Mouse (Mus musculus): ENCODE data around the gene Olfr666. TPM values are rescaled to one million over a fixed set of nuclear protein-coding genes. Genes with fewer than 3 reads are reported as not detected.
"Not testable (repeated sequence)": the region's sequence is repeated elsewhere in the genome, so short reads cannot be mapped to it uniquely, and the experiment has no call there.

Gene Olfr666
- not detected for total RNA-seq (2021)

GRCm38 (mm10) chr7:104895852-104896251 is at the start of gene Olfr666:
TSS of gene Olfr666 (minus strand) at chr7:104895952.
- DNase-seq: no peak

- no peak for DNase-seq
These were observed 38.2 kb upstream of the Olfr666 start, which contains the start of gene Olfr669 for GRCm38 (mm10) chr7:104933940-104934339. TSS of gene Olfr669 (plus strand) at chr7:104934240.

- no peak for DNase-seq
These were observed 32.2 kb upstream of the Olfr666 start, which contains the start of gene Olfr668 for GRCm38 (mm10) chr7:104927957-104928356. TSS of gene Olfr668 (minus strand) at chr7:104928057.

GRCm38 (mm10) chr7:104921382-104921781 is 25.6 kb upstream of the Olfr666 start, which contains the start of gene Olfr667:
TSS of gene Olfr667 (minus strand) at chr7:104921482.
- no peak for DNase-seq

GRCm38 (mm10) chr7:104877731-104878130 is 18.0 kb downstream of the Olfr666 start, which contains the start of gene Olfr665:
TSS of gene Olfr665 (plus strand) at chr7:104878031.
- no peak for DNase-seq

GRCm38 (mm10) chr7:104861381-104861780 is 34.4 kb downstream of the Olfr666 start:
- DNase-seq: no peak

- no peak for DNase-seq
These were observed 38.1 kb downstream of the Olfr666 start for GRCm38 (mm10) chr7:104857683-104858082.

- not testable (repeated sequence) for DNase-seq
These were observed 39.0 kb downstream of the Olfr666 start, which contains the start of gene Usp17la for GRCm38 (mm10) chr7:104856709-104857108. TSS of gene Usp17la (plus strand) at chr7:104857009.

- DNase-seq: no peak
These were observed 40.5 kb downstream of the Olfr666 start for GRCm38 (mm10) chr7:104855248-104855750.

GRCm38 (mm10) chr7:104851546-104851945 is 44.2 kb downstream of the Olfr666 start:
- not testable (repeated sequence) for DNase-seq

- no peak for DNase-seq
These were observed 51.9 kb downstream of the Olfr666 start for GRCm38 (mm10) chr7:104843731-104844287.

- no peak for DNase-seq
These were observed 53.2 kb downstream of the Olfr666 start, which contains the start of gene Usp17lb for GRCm38 (mm10) chr7:104842503-104842902. TSS of gene Usp17lb (minus strand) at chr7:104842603.

Other genes starting within 250 kb of the Olfr666 start
- gene Olfr658, start 248.6 kb downstream of the Olfr666 start, total RNA-seq (2021): not detected
- gene Olfr659, start 229.2 kb downstream of the Olfr666 start, total RNA-seq (2021): not detected
- gene Olfr661, start 209.5 kb downstream of the Olfr666 start, total RNA-seq (2021): not detected
- not detected for gene Usp17le, start 118.5 kb downstream of the Olfr666 start, total RNA-seq (2021)
- not detected for gene Usp17lb, start 53.3 kb downstream of the Olfr666 start, total RNA-seq (2021)
- not detected for gene Usp17la, start 38.9 kb downstream of the Olfr666 start, total RNA-seq (2021)
- not detected for gene Olfr665, start 17.9 kb downstream of the Olfr666 start, total RNA-seq (2021)
- not detected for gene Olfr667, start 25.5 kb upstream of the Olfr666 start, total RNA-seq (2021)
- not detected for gene Olfr668, start 32.1 kb upstream of the Olfr666 start, total RNA-seq (2021)
- not detected for gene Olfr669, start 38.3 kb upstream of the Olfr666 start, total RNA-seq (2021)
- not detected for gene Olfr670, start 66.7 kb upstream of the Olfr666 start, total RNA-seq (2021)
- not detected for gene Olfr671, start 83.2 kb upstream of the Olfr666 start, total RNA-seq (2021)
- gene Olfr672, start 106.1 kb upstream of the Olfr666 start, total RNA-seq (2021): not detected
- not detected for gene Olfr675, start 132.5 kb upstream of the Olfr666 start, total RNA-seq (2021)
- gene Olfr676, start 136.7 kb upstream of the Olfr666 start, total RNA-seq (2021): not detected
- not detected for gene Olfr677, start 155.4 kb upstream of the Olfr666 start, total RNA-seq (2021)
- not detected for gene Olfr678, start 168.5 kb upstream of the Olfr666 start, total RNA-seq (2021)
- not detected for gene Olfr679, start 185.3 kb upstream of the Olfr666 start, total RNA-seq (2021)
- not detected for gene Olfr680-ps1, start 196.9 kb upstream of the Olfr666 start, total RNA-seq (2021)
- not detected for gene Olfr681, start 220.9 kb upstream of the Olfr666 start, total RNA-seq (2021)

Measured in layer of hippocampus, postnatal 36 days (tissue).